Mouse (Mus musculus): ENCODE measurements around the gene Ccdc39.

DNA sequence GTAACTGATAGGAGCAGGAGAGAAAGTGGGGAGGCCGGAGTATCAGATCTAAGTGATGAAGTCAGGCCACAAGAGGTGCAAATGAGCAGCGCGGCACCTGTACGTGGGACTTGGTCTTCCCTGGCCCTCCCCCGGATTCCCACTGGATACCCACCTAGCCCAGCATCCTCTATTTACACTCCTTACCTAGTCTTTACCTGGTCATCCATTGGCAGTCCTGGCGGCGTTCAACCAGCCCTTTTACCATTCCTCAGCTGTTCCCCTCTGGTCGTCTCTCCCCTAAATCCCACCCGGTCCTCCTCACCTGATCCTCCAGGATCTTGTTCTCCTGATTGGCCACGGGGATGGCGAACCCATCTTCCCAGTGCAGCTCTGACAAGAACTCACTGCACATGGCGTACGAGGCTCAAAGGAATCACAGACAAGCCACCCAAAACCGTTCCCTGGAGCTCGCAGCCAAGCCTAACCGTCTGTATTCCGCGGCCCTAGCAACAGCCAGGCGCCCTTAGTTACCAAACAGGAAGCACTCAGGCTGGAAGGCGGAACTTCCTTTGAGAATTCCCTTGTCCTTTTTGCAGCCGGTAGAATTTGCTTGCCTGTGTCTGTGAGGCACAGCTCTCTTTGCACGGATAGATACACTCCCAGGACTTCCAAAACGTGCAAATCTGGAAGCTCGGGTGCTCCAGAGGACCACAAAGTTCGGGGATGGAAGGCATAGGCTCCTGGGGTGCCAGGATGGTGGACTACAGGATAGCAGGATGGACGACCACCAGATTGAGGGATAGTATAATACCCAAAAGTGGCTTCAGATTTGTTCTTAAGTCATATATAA is at the start of gene Ccdc39:
- no peak for TF ChIP-seq GATA1 (IDR thresholded peaks at IDR 0.05; ENCODE audit: borderline replicate concordance, low read length)
- no peak for TF ChIP-seq FLI1 (IDR thresholded peaks at IDR 0.05; ENCODE audit: low read length)
